Mouse (Mus musculus): ENCODE measurements around the gene Tmcc1.

DNA sequence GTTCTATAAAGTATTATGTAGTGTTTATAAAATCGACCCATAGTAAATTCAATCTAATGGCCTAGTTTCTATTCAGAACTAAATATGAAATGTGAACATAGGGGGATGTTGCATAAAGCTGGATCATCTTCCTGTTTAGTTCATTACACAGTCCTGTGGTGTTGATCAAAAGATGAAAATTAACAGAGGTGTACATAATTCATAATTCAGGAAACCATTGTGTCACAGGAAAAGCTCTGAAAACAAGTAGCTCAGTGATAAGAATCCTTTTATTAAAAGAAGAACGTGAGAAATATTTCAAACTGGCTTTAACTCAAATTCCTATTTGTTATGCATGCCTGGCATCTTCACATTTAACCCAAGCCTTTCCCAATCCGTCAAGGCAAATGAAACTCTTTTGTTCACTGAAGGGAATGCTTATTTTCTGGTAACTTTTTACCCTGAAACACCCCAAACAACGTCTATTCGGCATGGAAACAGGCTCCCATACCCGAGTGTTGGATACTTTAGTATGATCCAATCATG lies 121.0 kb downstream of the Tmcc1 start:
- TF ChIP-seq CTCF (IDR thresholded peaks at IDR 0.05; ENCODE audit: low read depth) (no peak), EP300 (optimal IDR thresholded peaks at IDR 0.05) (no peak)

Measured in stomach, postnatal 0 days (tissue).